Mouse (Mus musculus) adrenal gland (tissue): ENCODE measurements around the gene Chrng.

Experiments used
- intact Hi-C: fragments of 180-260 bp; cut with DNase I; formaldehyde crosslinking; loops from one replicate; pipeline ENCODE4 v1.15.1; 2025

Gene Chrng

DNA sequence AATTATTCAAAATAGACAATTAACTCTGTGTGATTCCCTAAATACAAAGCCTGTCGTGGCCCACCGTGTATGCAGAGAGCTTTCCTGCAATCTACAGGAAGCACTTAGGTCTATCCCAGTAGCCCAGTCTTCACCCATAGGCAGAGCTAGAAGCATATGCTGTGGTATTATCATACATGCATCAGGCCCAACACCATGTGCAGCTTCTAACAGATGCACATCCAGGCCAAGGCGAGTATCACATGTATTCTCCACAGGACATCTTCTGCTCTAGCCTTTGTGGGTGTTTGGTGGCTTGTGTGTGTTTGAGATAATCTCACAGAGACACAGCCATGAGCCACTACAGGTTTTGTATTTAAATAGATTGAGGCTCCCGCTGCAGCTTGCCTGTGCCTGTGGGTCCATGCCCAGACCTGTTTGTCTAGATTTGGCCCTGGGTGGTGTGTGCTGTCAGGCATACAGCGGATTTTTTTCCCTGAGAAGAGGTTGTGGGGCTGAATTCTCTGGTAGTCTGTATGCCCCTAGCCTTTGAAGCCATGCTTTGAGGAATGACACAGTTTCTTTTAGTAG is 47.7 kb downstream of the Chrng start:
- intact Hi-C loops: no loop called here

- intact Hi-C loops: no loop called here
Observed at GRCm38 (mm10) chr1:87255173-87255572, 50.7 kb downstream of the Chrng start.

- intact Hi-C loops: no loop called here
Observed at GRCm38 (mm10) chr1:87257691-87258090, 53.2 kb downstream of the Chrng start.

DNA sequence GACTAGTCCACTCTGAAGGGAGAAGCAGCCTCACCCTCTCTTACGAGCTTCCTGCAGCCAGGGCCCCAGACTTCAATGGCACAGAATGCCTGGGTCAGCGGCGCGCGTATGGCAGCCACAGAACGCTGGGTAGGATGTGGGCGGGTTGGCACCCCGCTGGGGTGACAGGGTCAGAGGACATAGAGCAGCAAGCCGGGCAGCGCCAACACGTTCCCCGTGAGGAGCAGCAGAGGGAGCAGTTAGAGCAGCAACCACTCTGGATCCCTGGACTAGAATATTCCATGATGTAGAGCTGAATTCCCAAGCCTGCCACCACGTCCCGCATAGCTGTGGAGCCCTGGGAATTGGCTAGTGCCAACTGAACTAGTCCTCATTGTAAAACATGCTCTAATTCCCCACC is 54.0 kb downstream of the Chrng start:
- intact Hi-C loops: no loop called here

GRCm38 (mm10) chr1:87259316-87259715 is 54.9 kb downstream of the Chrng start:
- intact Hi-C loops: no loop called here
